Mouse (Mus musculus): Measurements from ENCODE around the gene Tnni3.
A peak's percentile ranks its signal among the peaks of the same experiment; 100 is the strongest.
"Not testable (repeated sequence)": the region's sequence is repeated elsewhere in the genome, so short reads cannot be mapped to it uniquely, and the experiment has no call there.

The Tnni3 gene

DNA sequence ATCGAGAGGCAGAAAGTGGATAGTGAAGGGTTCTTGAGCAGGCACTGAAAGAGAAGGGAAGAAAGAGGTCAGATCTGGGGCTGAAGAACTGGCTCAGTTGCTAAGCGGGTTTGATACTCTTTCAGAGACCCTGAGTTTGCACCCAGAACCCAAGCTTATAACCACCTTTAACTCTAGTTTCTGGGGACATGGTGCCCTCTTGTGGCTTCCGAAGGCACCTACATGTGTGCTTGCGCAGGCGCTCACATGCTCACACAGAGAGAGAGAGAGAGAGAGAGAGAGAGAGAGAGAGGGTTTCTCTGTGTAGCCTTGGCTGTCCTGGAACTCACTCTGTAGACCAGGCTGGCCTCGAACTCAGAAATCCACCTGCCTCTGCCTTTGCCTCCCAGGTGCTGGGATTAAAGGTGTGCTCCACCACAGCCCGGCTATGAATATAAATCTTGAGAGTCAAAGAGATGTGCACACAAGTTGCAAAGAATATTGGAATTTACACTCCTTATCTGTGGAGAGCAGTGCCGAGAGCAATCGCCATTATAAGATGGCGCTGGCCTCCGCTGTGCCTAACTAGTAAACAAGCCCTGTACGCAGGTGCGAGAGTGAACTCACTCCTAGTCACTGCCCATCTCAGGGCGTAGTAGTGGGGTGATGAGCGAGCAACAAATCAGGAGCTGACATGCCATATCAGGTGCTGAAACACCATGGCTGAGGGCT is at the start of gene Tnni3:
TSS of gene Tnni3 (minus strand) at position 18 of the 711 bp plus-strand sequence.
- not testable (repeated sequence) for DNase-seq (ENCODE audit: low spot score)

DNA sequence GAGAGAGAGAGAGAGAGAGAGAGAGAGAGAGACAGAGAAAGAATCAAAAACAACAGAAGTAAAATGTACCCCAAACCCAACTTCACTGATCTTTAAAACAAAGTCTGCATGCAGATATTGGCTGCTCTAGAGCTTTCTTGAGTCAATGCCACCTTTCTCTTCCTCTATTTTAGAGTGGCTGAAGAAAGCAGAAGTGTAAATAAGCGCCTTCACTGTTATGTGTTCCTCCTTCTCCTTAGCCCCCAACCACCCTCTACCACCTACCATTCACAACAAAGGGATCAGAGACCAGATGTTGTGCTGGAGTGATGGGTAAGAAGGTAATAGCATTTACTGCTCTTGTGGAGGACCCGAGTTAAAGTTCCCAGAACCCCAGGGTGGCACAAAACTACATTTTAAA is 48.3 kb upstream of the Tnni3 start:
- not testable (repeated sequence) for DNase-seq (ENCODE audit: low spot score)

DNA sequence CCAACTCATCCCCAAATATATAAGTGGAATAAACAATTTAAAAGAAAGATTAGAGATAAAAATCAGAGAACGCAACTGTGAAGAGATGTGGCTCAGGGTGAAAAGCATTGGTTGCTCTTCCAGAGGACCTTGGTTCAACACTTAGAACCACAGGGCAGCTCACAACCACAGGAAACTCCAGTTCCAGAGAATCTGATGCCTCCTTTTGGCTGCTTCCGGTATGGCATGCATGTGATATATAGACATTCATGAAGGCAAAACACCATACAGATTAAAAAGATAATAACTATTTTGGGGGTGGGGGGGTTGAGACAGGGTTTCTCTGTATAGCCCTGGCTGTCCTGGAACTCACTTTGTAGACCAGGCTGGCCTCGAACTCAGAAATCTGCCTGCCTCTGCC is 38.6 kb upstream of the Tnni3 start:
- DNase-seq (ENCODE audit: low spot score), result no peak

DNA sequence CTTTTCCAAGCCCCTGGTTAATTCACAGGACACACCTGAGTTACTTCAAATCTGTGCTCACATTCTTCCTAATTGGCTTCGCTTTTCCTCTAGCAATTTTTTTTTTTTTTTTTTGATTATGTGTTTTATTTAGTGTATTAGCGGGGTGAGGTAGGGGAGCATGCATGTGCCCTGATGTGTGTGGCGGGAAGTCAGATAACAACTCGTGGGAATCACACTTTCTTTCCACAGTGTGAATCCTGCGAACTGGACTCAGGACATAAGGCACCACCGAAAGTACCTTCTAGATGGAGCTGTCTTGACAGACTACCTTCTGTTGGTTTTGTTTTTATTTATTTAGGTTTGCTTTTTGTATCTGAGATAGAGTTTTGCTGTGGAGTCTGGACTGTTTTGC is 33.1 kb upstream of the Tnni3 start:
- DNase-seq (ENCODE audit: low spot score), result no peak

DNA sequence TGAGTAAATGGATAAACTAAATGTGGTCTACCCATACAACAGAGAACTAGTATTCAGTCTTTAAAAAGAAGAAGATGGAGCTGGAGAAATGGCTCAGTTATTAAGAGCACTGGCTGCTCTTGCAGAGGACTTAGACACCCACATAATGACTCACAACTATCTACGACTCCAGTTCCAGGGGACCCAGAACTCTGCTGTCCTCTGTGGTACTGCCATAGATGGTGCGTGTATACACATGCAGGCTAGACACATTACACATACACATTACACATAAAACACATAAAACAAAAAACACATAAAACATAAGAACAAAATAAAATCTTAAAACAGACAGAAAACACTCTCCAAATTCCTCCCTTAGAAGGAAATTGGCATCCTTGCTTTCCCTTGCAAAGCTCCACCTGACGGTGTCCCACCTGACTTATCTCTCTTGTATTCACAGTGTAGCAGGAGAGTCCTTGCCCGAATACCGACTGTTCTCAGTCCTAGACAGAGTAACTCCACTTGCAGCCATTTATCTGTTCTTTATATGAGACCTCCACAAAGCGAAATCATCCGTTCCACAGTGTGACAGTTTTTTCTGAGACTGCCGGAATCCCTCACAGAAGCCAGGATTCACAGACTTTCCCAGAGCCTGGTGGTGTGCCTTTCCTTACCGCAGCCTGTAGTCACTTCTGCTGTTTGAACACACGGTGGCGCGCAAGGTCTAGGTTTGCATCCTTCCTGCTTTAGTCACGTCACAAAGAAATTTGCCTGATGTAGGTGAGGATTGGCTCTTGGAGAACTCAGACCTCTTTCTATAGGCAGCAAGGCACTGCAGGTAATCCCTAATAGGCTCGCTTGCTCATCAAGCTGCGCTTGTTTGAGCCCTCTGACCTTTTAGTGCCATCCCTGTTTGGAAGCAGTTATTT is 32.5 kb upstream of the Tnni3 start:
- peak; percentile 67 for DNase-seq (ENCODE audit: low spot score)

DNA sequence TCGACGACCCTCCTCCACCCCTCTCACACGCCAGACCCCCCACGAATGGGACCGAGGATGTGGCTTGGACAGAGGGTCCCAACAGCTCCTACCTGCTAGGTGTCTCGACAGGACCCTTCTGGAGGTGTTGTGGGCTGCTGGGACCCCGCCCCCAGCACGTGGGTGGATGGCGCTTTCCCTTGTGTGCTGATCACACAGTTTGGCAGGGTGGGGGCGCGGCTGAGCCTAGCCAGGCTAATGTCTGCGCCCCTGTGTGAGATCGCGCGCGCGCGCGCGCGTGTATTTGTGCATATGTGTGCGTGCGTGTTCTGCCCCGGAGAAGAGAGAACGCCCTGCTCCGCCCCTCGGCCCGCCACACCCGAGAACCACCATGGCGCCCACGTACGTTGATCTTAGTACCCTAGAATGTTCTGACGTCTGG is 23.2 kb upstream of the Tnni3 start, which contains the start of gene Syt5:
TSS of gene Syt5 (minus strand) at position 321 of the 421 bp plus-strand sequence.
- no peak for DNase-seq (ENCODE audit: low spot score)

DNA sequence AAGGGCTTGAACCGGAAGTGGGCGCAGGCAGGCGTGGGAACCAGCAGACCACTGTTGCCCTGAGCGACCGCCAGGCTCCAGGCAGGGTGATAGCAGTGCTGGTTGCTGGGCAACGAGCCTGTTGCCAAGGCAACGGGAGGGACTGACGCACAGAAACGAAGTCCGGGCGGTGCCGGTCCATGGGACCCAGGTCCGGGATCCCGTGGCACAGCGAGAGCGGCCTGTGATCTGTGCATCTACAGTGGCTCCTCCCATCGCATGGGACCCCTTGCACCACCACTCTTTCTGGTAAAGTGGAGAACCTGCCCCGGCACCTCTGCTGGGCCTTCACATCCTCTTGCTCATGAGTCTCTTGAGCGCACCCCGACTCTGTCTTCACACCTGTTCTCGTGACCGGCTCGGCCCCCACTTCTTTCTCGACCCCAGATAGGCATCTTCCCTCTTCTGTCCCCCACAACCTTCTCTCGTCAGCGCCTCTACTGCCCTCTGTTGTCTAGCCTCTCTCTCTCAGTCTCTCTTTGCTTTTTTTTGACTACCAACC is 22.6 kb upstream of the Tnni3 start:
- DNase-seq (ENCODE audit: low spot score), result peak; percentile 86

DNA sequence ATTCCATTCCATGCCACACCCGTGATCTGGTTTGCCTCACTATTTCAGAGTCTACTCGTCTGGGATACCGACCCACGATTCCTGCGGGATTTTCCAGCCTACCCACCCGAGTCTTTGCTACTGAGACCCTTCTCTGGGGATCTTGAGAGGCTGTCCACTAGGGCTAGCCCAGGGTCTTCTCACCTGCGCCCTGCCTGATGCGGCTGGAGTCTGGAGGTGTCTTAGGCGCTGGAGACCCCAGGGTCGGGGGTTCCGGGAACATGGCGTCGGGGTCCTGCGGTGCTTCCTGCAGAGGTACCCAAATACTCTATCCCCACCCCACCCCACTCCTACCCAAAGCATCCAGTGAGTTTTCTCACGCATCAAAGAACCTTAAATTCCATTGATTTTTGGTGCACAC is 22.0 kb upstream of the Tnni3 start:
- no peak for DNase-seq (ENCODE audit: low spot score)

DNA sequence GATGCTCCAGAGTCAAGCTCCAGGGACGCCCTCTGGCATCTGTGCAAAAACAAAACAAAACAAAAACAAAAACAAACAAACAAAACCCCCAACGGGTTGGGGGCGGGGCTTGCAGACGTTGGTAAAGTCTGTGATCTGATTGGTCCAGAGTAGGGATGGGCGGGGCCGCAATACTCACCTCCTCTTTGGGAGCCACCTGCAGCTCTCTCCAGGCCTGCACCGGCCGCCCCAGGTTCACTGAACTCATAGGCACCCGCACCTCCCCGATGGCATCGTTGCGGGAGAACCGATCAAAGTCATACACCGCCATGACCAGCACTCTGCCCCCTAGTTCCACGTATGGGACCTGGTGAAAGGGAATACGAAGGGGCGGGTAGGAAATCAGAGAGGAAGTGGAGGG is 18.0 kb upstream of the Tnni3 start:
- no peak for DNase-seq (ENCODE audit: low spot score)

DNA sequence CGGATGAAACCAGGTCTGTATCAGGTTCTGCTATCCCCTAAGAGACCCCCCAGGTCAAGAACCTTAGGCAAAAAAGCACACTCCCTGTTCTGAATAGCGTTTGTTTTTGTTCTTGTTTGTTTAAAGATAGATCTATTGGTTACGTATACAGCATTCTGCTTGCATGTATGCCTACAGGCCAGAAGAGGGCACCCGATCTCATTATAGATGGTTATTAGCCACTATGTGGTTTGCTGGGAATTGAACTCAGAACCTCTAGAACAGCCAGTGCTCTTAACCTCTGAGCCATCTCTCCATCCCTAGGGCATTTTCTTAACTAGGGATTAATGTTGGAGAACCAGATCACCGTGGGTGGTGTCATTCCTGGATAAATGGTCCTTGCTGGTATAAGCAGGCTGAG is 17.3 kb upstream of the Tnni3 start:
- no peak for DNase-seq (ENCODE audit: low spot score)

DNA sequence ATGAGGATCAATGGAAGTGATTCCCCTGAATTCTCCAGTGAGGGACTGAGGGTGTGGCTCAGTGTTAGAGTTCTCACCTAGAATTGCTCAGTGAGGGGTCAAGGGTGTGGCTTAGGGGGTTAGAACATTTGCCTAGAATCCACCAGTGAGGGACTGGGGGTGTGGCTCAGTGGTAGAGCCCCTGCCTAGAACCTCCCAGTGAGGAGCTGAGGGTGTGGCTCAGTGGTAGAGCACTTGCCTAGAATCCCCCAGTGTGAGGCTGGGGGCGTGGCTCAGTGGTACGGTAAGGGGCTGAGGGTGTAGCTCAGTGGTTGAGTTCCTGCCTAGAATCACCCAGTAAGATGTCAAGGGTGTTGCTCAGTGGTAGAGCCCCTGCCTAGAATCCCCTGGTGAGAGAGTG is 15.0 kb upstream of the Tnni3 start:
- no peak for DNase-seq (ENCODE audit: low spot score)

DNA sequence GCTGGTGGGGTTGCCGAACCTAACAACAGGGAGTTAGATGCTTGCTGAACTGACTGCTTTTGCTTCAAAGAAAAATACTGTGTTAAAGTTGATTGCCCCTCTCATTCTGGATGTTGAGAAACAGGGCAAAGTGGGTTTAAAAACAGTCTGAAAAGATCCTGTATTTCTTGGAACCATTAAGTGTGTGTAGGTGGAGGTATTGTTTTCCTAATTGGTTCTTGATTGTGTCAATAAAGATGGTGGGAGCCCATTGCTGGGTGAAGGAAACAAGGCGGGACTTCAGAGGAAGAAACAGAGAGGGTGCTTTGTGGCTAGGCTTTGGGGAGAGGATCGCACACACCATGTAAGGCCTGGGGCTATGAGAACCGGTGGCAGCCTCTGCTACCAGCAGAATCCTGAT is 13.2 kb upstream of the Tnni3 start:
- no peak for DNase-seq (ENCODE audit: low spot score)

DNA sequence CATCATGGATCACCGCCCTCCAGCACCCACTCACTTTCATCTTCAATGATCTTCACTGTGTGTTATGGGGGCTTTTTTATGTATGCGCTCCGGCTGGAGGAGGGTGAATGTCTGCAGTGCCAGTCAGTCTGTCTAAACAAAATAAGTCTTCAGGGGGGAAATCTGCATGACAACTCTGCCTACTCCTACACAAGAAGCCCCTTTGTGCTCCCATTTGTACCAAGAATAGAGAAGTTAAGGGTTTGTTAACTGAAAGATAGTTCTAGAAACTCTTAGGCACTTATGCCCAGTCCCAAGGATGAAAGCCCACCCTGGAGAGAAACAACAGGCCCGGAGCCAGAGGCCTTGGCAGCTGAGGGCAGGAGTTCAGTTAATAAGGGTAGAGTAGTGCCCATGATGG is 12.3 kb upstream of the Tnni3 start:
- DNase-seq (ENCODE audit: low spot score), result no peak

DNA sequence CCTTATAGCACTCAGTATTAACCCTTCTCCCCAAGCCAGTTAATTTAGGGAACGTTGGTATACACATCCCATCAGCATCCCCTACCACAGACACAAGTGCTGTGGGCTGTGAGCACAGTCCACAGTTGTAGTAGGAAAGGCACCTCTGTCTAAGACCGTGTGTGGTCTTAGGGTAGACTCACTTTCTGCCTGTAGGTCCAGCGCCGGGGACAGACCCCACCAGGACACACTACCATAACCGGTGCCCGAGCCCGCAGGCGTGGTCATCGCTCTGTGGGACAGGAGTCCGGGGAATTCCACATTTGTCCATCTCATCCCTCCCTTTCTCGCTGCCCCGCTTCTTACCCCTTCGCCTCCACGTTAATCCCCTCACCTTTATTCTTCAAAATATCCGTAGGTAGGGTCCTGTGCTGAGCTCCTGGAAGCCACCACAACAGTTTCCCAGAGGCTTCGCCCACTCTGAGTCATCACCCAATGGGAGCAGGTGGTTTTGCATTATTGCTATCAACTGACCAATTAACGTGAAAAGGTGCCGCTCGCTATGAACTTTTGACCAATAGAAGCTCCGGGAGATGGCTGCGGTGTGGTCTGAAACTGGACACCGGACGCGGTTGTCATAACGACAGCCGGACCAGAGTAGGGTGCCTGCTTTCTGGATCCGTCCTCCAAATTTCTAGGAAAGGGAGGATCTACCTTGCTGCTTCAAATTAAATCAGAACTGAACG is 8.1 kb upstream of the Tnni3 start, which contains the start of gene Dnaaf3:
TSS of gene Dnaaf3 (minus strand) at position 449 of the 725 bp plus-strand sequence.
- no peak for DNase-seq (ENCODE audit: low spot score)

DNA sequence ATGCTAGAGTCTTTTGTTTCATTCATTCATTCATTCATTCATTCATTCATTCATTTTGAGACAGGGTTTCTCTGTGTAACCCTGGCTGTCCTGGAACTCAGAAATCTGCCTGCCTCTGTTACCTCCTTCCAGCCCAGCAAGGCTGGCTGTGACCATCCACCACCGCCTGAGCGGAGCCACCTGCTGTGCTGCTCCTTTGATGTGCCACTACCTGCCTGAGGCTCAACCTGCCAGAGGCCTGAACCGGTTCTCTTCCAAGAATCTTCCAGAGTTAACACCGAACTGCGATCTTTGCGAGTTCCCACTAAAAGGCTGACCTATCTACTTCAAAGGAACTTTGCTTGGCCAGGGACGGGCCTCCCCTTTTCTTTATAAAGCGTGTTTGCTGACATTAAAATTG is 6.1 kb upstream of the Tnni3 start:
- not testable (repeated sequence) for DNase-seq (ENCODE audit: low spot score)

DNA sequence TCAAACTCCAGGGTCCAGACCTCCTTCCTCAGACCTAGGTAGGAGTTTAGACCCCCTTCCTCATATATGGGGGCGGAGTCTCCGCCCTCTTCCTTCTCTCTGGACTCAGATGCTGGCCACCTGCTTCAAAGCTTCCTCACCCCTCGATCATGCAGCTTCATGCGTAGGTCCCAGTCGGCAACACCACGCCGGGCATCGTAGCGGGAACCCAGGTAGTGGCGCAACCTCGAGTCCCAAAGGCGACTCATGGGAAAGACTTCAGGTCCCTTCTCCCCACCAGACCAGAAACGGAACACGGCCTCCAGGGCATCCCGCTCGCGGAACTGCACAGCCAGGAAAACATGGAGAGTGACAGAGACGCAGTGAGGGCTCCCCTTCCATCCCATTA is 3.3 kb upstream of the Tnni3 start:
- no peak for DNase-seq (ENCODE audit: low spot score)

DNA sequence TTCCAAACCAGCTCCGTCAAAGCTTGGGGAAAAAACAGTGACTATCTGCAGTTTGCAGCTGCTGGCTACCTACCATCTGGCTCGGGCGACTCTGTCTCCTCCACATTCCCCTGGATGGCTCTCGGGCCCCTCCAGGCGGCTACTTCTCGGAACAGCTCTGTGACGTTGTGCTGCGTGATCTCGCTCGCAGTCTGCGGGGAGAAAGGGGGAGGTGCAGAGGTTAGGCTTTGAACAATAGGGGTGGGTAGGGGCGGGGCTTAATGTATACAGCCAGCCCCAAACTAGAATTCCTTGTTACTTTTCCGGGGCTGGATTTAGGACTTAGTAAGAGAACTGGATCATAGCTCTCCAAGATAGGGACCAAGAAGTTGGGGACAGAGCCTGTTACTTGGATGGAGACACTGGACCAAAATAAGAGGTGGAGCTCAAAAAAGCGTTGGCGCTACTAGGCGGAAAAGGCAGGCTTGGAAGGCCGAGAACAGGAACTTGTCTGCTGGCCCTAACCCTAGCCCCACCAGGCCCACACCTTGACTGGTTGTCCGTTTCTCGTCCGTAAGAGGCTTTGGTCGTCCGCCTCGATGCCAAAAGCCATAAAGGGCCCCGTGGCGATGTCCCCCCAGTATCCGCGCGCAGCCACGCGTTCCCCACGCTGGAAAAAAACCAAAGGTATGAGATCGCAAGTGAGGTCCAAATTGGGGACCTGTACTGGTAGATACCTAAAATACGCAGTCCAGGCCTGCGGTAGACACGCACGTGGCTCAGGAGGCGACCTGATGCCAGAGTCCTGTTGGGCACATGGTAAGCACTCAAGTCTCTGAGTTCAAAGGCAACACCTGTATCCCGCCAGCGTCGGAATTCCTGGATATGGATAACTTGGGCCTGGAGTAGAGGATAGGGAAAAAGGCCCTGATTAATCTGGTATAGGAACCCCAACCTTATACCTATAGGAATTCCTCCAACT is 2.6 kb upstream of the Tnni3 start:
- DNase-seq (ENCODE audit: low spot score), result no peak

DNA sequence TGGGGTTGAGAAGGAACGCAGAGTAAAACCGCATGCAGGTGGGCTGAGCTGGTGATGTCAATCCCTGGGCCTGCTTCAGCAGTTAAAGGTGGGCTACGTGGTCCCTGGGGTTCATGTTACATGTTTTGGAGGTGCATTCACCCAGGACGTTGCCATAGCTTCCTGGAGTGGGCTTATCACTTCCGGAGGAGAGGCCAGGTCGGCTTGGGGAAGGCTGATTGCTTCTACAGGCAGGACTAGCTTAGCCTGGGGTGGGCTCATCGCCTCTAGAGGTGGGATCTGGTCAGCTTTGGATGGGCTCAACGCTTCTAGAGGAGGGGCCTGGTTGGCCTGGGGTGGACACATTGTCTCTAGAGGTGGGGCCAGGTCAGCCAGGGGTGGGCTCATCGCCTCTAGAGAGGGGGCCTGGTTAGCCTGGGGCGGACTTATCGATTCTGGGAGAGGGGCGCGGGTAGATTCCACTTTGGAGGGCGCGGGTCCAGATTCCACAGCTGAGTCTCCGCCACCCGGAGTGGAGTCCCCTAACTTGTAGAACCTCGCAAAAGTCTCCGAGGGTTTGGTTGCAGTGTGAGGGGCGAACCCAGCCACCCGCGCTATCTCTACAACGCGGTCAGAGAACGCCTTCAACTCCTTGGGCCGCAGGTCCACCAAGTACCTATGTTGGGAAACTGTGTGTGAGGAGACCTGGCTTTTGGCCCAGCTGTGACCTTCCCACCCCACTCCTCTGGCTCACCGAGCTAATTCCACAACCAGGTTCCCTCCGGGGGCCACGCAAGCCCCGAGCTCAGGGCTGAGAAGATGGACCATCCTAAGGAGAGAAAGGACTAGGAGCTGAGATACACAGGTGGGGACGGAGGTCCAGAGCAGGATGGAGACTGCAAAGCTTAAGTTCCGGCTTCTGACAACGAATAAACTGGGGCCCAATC is 561 bp downstream of the Tnni3 start:
- DNase-seq (ENCODE audit: low spot score), result no peak

DNA sequence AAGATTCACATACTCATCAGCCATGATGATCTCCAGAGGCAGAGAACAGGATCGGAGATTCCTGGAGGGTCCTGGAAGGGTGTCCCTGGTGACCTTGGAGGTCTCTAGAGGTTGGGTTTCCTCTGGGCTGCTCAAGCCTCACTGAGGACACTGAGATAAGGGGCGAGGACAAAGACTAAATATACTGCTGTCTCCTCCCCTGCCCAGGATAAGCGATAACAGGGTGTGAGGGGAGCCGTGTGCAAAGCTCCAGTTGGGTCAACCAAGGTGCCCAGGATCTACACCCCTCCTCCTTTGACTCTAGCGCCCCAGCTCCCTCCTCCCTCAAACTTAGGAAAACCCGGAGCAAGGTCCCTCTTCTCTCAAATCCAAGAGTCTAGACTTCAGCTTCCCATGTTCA is 1.7 kb downstream of the Tnni3 start:
- DNase-seq (ENCODE audit: low spot score), result no peak
